Mouse (Mus musculus) brown adipose tissue, adult 24 weeks (tissue): ENCODE data around the gene Tradd. TPM values are rescaled to one million over a fixed set of nuclear protein-coding genes. Genes with fewer than 3 reads are reported as not detected.

Experiments used
- H3K27ac ChIP-seq: fragments of 200-500 bp; replicated peaks from 2 replicates; pipeline ENCODE4 v1.5.1; 2012; ENCODE audit warnings: low read depth, mild to moderate bottlenecking, low read length
- H3K4me1 ChIP-seq: fragments of 200-500 bp; 2 replicates; pipeline ENCODE4 v1.6.1; 2012; ENCODE audit warnings: low read length, mixed read lengths; ENCODE audit not compliant: control insufficient read depth, insufficient read depth, insufficient read length
- H3K4me3 ChIP-seq: fragments of 200-500 bp; 2 replicates; pipeline ENCODE4 v1.5.1; 2012; ENCODE audit warnings: low read depth, mild to moderate bottlenecking, low read length, moderate library complexity; ENCODE audit not compliant: insufficient read depth
- polyA plus RNA-seq: library from polyadenylated mRNA; stranded (reverse); fragments of >200 nt; gene quantifications from 2 replicates; pipeline ENCODE4 v1.2.4, GENCODE M21; 2012; ENCODE audit not compliant: missing spikeins, insufficient read depth, insufficient read length

The Tradd gene
- polyA plus RNA-seq, 1 experiment: 5.1 TPM

DNA sequence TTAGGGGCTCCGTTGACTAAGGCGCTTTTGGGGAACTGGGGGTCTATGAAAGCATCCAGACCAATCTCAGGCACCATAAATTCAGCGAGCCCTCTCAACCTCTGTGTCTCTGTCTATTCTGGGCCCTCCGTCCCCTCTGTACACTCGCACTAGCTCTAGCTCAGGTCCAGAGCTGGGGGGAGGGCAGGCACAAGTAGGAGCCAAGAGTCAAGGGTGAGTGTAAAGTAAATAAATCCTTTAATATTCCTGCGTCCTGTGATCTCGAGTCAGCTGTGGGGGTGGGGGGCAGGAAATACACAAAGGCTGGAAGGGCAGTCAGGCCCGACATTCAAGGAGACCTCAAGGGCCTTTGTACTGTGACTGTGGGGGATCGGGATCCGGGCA is 4.7 kb upstream of the Tradd start:
- peak overlapping the region; percentile 64 for H3K4me3 ChIP-seq
- peaks cover 5% of the 10 kb centered on the region; the same call in 1 of the 2 replicates for H3K4me1 ChIP-seq
- 0 out of 2 replicates have a peak overlapping the region, but pooled peaks have one; percentile 37 for H3K27ac ChIP-seq

DNA sequence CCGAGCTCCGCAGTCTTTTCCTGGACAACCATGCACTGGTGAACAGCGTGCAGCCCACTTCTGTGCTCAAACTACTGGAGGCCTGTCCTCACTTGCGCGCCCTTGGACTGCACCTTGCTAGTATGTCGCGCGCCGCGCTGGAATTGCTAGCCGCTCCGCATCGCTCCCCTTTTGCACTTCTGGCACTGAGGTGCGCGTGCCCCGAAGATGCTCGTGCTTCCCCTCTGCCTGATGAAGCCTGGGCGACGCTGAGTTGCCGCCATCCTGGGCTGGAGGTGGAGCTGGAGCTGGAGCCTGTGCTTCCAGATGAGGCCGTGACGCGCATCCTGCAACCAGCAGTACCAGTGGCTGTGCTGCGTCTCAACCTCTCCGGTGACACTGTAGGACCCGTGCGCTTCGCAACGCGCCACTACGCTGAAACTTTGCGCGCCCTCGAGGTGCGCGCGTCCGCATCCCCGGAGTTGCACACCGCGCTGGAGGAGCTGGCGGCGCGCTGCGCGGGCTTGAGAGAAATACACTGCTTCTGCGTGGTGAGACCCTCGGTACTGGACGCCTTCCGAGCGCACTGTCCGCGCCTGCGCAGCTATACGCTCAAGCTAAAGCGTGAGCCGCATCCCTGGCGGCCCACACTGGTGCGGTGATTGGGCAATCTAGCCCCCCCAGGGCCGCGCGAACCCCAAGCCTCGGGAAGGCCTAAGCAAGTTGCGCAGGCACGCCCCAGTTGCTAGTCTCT is 4.1 kb upstream of the Tradd start:
- H3K27ac ChIP-seq: no peak overlapping the region

DNA sequence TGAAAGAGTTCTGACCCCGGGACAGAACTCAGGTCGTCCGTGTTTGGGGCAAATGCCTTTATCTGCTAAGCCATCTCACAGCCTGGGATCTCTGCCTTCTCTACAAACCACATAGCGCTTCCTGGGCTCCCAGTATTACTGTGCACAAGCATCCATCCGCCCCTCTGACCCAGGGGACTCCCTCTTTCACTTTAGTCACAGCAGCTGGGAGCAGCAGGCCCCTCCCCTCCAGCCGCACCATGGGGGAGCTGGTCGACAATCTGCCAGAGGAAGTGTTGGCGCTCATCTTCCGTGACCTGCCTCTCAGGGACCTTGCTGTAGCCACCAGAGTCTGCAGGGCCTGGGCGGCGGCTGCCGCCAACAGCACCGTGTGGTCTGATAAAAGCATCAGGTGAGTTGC is 2.4 kb upstream of the Tradd start:
- peaks cover 5% of the 10 kb centered on the region; the same call in 1 of the 2 replicates for H3K4me1 ChIP-seq
- no peak overlapping the region for H3K27ac ChIP-seq
- no peak overlapping the region for H3K4me3 ChIP-seq

More for the DNA sequence above, 4.1 kb upstream of the Tradd start:
- H3K4me1 ChIP-seq: peaks cover 5% of the 10 kb centered on the region; the same call in 1 of the 2 replicates
- H3K4me3 ChIP-seq: peak overlapping the region; percentile 64

DNA sequence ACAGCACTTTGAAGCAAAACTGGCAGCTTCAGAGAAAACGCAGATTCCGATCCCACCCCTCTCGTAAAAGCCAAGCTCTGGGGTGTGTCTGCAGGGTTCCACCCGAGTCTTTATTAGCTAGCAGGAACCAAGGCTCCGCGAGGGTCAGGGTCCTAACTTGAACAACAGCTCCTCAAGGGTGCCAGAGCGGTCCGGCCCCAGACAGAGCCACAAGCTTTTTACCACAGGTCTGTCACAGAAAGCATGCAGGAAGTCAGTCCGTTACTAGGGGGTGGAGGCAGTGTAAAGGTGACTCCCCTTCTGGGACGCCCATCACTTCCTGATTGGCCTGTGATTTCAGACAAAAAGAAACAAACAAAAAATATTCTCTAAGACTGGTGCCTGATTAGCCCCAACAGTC is 719 bp upstream of the Tradd start:
- Histone ChIP-seq H3K4me1 (peaks cover 5% of the 10 kb centered on the region; the same call in 1 of the 2 replicates), H3K27ac (no peak overlapping the region), H3K4me3 (peak overlapping the region; percentile 84)

DNA sequence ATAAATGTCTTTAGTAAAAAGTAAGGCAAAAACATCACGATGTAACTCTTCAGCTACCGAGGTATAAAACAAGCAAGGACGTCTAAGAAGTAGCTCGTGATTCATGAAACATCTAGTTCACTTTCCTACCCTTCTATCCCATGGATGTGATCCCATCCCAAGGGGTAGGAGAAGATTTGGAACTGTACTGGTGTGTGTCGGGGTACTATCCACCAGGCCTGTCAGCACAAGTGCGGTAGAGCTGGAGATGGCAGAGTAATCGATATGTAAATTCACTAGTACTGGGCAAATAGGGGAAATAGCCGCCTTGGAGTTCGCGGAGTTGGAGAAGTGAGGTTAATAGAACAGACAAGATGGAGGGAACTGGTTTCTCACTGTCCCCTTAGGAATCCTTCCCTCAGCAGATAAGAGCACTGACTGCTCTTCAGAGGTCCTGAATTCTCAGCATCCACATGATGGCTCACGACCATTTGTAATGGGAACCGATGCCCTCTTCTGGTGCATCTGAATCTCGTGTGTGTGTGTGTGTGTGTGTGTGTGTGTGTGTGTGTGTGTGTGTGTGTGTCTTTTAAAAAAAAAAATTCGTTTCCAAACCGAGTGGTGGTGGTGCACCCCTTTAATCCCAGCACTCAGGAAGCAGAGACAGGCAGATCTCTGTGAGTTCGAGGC is 1.0 kb downstream of the Tradd start:
- Histone ChIP-seq H3K4me1 (peaks cover 5% of the 10 kb centered on the region; the same call in 1 of the 2 replicates), H3K4me3 (peak overlapping the region; percentile 84), H3K27ac (no peak overlapping the region)

DNA sequence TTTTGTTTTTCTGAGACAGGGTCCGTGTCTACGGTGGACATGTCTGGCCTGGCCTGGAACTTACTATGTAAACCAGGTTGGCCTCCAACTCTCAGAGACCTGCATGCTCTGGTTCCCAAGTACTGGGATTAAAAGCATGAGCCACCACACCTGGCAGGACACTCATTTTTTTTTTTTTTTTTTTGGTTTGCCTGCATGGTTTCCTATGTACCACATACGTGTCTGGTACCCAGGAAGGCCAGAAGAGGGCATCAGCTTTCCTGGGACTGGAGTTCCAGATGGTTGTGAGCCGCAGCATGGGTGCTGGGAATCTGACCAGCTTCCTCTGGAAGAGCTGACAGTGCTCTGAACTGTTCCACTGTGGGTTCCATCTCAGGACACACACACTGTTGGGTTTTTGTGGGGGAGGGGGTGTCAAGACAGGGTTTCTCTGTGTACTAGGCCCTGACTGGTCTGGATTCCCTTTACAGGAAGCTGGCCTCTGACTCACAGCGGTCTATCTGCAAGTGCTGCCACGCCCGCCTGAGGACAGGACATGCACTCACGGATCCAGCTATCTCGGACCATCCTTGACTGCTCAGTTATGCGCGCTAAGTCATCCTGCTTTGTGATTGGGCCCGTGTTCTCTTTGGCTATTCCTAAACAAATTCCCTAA is 3.0 kb downstream of the Tradd start:
- Histone ChIP-seq H3K4me1 (peaks cover 5% of the 10 kb centered on the region; the same call in 1 of the 2 replicates), H3K4me3 (no peak overlapping the region), H3K27ac (no peak overlapping the region)

DNA sequence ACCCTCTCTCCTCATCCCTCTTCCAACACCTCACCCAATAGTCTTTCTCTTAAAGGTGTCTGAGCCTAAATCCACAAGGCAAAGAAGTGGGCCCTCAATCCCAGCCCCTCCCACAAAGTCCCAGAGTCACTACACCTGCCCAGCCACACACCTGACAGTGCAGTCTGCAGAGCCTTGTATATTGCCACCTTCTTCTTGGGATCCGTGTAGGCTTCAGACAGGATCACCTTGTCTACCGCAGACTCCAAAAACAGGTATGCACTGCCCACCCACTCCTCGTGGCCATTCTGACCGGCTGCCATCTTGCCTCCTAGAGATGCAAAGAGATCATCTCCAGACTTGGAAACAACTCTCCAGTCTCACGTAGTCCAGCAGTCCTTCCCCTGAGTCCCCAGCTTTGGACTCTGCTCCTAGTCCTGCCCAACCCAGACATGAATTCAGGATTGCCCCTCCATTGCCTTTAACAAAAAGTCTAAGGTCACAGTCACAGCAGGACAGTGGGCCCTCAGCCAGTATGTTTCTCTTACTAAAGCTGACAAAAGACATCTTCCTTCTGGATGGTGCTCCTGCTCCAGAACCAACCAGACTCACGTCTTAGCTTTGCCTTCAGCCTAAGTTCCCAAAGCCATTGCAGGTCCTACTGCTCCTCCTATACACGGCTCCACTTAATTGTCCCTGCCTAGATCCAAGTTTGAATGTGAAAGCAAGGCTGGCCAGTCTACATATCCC is 3.9 kb downstream of the Tradd start:
- Histone ChIP-seq H3K27ac (no peak overlapping the region), H3K4me3 (no peak overlapping the region), H3K4me1 (peaks cover 5% of the 10 kb centered on the region; the same call in 1 of the 2 replicates)

DNA sequence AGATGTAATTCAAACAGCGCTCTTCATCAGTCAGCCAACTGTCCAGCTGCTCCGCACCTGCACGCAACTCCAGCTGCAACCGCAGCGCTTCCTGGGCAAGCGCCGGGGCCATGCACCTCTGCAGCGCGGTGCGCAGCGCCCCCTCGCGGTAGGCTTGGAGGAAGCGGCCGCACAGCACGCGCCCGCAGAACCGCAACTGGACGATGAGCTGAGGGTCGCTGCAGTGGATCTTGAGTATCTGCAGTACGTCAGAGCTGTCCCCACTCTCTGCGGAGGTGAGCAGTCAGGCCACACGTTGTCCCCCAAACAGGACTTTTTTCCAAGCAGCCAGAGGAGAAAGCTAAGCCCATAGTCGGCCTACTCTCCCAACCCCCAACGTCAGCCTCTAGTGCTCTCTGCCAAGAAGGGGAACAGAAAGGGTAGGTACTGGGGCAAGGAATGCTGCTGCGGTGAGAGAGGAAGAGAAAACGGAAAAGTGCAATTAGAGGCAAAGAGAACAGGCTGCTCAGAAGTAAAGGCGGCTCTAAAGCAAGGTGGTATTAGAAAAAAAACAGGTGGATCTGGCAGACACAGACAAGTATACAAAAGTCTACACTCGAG is 4.6 kb downstream of the Tradd start:
- no peak overlapping the region for H3K27ac ChIP-seq
- peak overlapping the region; percentile 34 for H3K4me3 ChIP-seq
- H3K4me1 ChIP-seq: no peaks in the 10 kb centered on the region; the same call in 1 of the 2 replicates

DNA sequence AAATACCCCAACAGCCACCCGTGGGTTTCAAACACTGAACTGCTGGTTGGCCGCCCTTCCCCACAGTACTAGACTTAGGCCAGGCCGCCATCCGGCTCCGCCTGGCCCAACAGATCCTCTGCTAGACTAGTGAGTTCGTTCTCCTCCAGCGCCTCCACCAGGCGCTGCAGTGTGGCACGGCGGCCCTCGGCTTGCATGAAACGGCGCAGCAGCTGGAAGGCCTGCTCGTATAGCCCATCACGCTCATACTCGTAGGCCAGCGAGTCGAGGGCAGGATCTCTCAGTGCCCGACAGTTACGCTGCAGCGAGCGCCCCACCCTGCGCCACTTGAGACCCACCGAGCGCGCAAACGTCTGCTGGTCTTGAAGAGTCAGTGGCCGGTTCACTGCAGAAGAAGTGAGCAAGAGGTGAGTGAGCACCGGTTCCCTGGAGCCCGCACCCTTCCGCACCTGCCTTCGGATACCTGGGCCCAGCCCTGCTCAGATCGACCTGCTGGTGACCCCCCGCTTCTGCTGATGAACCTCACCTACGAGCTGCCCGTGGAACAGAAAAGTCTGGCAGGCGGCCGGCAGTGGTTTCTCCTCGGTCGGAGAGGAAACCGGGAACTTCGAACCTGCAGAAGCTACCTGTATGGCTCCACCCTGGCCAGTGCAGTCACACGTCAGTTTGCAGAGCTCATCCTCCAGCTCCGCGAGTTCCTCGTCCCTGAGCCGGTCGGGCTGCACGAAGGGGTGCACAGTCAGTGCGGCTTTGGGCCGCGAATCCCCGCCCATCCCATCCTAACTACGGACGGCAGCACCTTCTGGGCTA is 5.3 kb downstream of the Tradd start:
- Histone ChIP-seq H3K27ac (no peak overlapping the region), H3K4me3 (peak overlapping the region; percentile 34; the same call in 1 of the 2 replicates), H3K4me1 (no peaks in the 10 kb centered on the region; the same call in 1 of the 2 replicates)

DNA sequence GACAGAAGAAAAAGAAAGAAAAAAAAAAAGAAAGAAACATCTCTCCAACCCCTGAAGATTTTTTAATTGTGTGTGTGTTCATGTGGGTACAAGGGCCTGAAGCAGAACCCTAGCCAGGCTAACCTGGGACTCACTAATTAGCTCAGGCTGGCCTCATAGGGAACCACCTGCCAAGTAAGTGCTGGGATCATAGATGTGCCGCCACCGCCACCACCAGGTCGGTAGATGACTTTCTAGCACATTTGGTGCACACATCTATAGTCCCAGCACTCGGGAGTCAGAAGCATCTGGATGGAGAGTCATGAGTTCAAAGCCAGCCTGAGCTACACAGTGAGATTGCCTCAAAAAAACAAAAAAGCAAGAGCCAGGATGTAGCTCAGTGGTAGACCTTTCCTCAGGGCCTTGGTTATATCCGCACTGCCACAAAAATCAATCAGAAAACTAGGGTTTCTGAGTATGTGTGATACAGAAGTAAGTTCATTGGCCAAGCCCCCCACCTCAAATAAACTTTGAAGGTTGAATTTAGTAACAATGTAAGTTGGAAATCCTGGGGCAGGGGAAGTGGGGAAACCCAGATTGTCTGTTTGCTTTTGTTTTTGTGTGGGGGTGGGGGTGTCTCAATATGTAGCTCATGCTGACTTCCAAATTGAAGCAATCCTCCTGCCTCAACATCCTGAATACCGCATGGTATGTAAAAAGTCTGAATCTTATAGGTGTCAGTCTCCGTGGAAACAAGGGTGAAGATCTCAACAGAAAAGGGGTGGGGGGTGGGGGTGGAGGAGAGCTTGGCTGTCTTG is 6.9 kb downstream of the Tradd start:
- H3K27ac ChIP-seq: no peak overlapping the region
- H3K4me1 ChIP-seq: no peaks in the 10 kb centered on the region; the same call in 1 of the 2 replicates
- H3K4me3 ChIP-seq: no peak overlapping the region

DNA sequence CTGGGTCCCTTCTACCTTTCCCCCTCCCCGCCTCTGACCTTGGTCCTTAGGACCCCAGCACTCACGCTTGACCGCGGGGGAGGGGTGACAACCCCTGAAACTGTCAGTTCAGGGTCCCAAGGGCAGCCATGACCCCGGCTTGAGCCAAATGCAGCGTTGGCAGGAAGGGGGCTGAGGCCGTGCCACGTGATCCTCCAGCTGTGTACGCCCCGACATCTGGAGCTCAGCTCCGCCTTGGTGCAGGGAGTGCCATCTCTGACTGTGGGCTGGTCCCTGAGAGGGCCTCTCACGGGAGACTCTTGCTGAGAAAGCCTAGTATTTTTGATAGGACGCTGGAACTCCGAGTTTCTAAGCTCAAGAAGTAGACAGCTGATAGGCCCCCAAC is 9.5 kb downstream of the Tradd start, which contains the start of gene B3gnt9:
Gene B3gnt9 (minus strand): TSS at position 188 of the 385 bp plus-strand sequence.
- H3K4me1 ChIP-seq: no peaks in the 10 kb centered on the region; the same call in 1 of the 2 replicates
- peak within 1 kb of the TSS; percentile 64 for H3K4me3 ChIP-seq
- peak within 1 kb of the TSS; percentile 27; the same call in 1 of the 2 replicates for H3K27ac ChIP-seq

DNA sequence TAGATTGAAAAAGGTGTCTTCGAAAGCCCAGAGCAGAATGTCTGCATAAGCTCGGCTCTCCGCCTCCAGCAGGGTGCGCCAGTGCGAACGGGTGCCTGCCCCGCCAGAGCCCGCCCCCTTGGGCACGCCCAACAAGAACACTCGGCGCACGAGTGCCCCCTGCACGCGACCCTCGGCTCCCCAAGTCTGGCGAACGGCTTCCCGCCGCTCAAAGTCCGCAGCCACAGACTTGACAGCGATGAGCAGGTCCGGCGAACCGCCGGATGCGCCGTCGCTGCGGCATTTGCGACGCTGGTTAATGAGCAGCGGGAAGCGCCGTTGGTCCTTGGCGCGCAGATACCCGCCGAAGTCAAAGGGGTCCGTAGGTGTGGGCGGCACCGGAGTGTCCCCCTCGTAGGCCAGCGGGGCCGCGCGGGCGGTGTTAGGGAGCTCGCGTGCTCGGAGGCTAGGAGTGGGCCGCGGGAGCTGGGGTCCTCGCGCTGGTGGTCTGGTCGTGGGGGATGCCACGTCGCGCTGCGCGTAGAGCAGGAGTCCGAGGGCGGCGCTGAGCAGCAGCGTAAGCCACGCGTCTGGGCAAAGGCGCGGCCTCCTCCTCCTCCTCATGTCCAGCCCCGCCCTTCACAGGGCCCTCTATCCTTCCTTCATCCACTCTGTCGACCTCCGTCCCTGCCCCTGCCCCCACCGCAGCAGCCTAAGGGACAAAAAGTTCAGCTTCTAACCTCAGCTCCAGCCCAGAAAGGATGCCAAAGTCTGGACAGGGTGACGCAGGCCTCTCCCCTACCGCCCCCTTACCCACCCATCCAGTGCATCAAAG is 10.1 kb downstream of the Tradd start:
- H3K27ac ChIP-seq: peak overlapping the region; percentile 27; the same call in 1 of the 2 replicates
- peak overlapping the region; percentile 64 for H3K4me3 ChIP-seq
- no peaks in the 10 kb centered on the region; the same call in 1 of the 2 replicates for H3K4me1 ChIP-seq
